Mouse (Mus musculus) brain, embryonic 14.5 days (tissue): ENCODE data around the gene Vmn1r223.
"Not testable (repeated sequence)": the region's sequence is repeated elsewhere in the genome, so short reads cannot be mapped to it uniquely, and the experiment has no call there.

ENCODE experiments used
- CTCF ChIP-seq: fragments of 200-500 bp; IDR thresholded peaks from 2 replicates; pipeline ENCODE4 v1.5.1; 2012; ENCODE audit warnings: inconsistent platforms, mild to moderate bottlenecking, moderate library complexity, borderline replicate concordance; ENCODE audit not compliant: insufficient read depth, insufficient read length; ENCODE audit errors: extremely low read depth
- POLR2A ChIP-seq: fragments of 200-500 bp; IDR thresholded peaks from 2 replicates; pipeline ENCODE4 v1.6.1; 2012; ENCODE audit warnings: mild to moderate bottlenecking, inconsistent platforms, borderline replicate concordance; ENCODE audit not compliant: poor library complexity, insufficient read depth, insufficient read length, severe bottlenecking; ENCODE audit errors: extremely low read depth

DNA sequence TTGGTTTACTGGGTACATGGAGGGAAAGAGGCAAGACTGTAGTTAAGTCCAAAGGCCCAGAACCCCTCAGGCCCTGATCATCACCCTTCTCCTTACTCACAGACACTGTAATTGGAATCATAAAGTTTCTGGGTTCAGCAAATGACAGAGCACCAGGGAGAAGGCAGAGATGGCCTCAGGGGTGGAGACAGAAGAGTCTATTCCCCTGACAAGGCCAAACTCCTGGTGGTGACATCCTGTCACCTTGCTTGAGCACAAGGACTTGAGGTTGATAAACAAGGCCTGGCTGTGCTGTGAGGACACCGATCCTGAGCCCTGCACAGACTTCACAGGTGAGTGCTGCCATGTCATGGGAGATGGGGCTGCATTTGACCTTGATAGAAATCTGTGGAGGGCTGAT lies at the start of gene Vmn1r223:
- not testable (repeated sequence) for TF ChIP-seq CTCF, POLR2A
